Mouse (Mus musculus) limb, embryonic 14.5 days (tissue): Measurements from ENCODE around the gene Ier5. TPM values are rescaled to one million over a fixed set of nuclear protein-coding genes. Genes with fewer than 3 reads are reported as not detected.

Experiments used
- ATAC-seq: fragments of 200-750 bp; cut with Nextera tagmentation; 2 replicates; pipeline ENCODE4 v1.8.0; 2017; ENCODE audit warnings: low read depth, moderate number of reproducible peaks, moderate TSS enrichment; ENCODE audit not compliant: low FRiP score
- DNase-seq: peaks from one replicate; pipeline ENCODE4 v3.0.0-alpha.2; 2015; ENCODE audit warnings: low spot score
- H3K27ac ChIP-seq: fragments of 300-500 bp; sonication (generic); replicated peaks from 2 replicates; pipeline ENCODE4 v1.5.1; 2014; ENCODE audit warnings: low read depth, mild to moderate bottlenecking, low read length, moderate library complexity, mixed read lengths
- H3K27me3 ChIP-seq: fragments of 300-500 bp; sonication (generic); 2 replicates; pipeline ENCODE4 v1.6.1; 2014; ENCODE audit warnings: low read length, mixed read lengths; ENCODE audit not compliant: control insufficient read depth, insufficient read depth
- H3K36me3 ChIP-seq: fragments of 300-500 bp; sonication (generic); 2 replicates; pipeline ENCODE4 v1.6.1; 2014; ENCODE audit warnings: mild to moderate bottlenecking, low read length, moderate library complexity, mixed read lengths; ENCODE audit not compliant: control insufficient read depth, insufficient read depth
- H3K4me1 ChIP-seq: fragments of 300-500 bp; sonication (generic); 2 replicates; pipeline ENCODE4 v1.6.1; 2014; ENCODE audit warnings: antibody characterized with exemption, low read length, mixed read lengths; ENCODE audit not compliant: control insufficient read depth, insufficient read depth
- H3K4me2 ChIP-seq: fragments of 300-500 bp; sonication (generic); replicated peaks from 2 replicates; pipeline ENCODE4 v1.6.1; 2014; ENCODE audit warnings: low read depth, mild to moderate bottlenecking, low read length, moderate library complexity; ENCODE audit not compliant: severe bottlenecking
- H3K4me3 ChIP-seq: fragments of 300-500 bp; sonication (generic); replicated peaks from 2 replicates; pipeline ENCODE4 v1.5.1; 2014; ENCODE audit warnings: low read length
- H3K9ac ChIP-seq: fragments of 300-500 bp; sonication (generic); 2 replicates; pipeline ENCODE4 v1.6.1; 2014; ENCODE audit warnings: mild to moderate bottlenecking, low read depth, low read length, moderate library complexity; ENCODE audit not compliant: severe bottlenecking
- H3K9me3 ChIP-seq: fragments of 300-500 bp; sonication (generic); 2 replicates; pipeline ENCODE4 v1.6.1; 2016; ENCODE audit warnings: low read length; ENCODE audit not compliant: control insufficient read depth
- POLR2A ChIP-seq: fragments of 200-500 bp; IDR thresholded peaks from 2 replicates; pipeline ENCODE4 v1.8.0; 2012; ENCODE audit warnings: inconsistent platforms, mild to moderate bottlenecking, moderate library complexity, borderline replicate concordance; ENCODE audit not compliant: insufficient read depth, insufficient read length; ENCODE audit errors: extremely low read depth
- WGBS: fragments of 180-500 bp; shearing (Covaris S2); extraction: QIAGEN DNeasy Blood & Tissue Kit; methylation state at CpG from one replicate; pipeline ENCODE4 v1.1.7; 2014; 5-methylcytosine and 5-hydroxymethylcytosine counted together
- polyA plus RNA-seq, 2 experiments: library from polyadenylated mRNA; depleted of rRNA in 1 of 2; stranded (reverse) in 1 of 2; unstranded in 1 of 2; fragments of >200 nt; fragmentation: Nextera tagmentation in 1 of 2; extraction: Ambion mirVana in 1 of 2; gene quantifications; 2 replicates each; pipeline versions ENCODE4 v1.2.1 to v1.2.3; 2012 to 2014

Gene Ier5
- polyA plus RNA-seq, 2 experiments: 13.6 to 25.1 TPM

- Histone ChIP-seq H3K27me3 (no peaks in the 10 kb centered on the region), H3K4me1 (no peaks in the 10 kb centered on the region; the same call in 1 of the 2 replicates), H3K4me3 (no peak overlapping the region), H3K9me3 (no peaks in the 10 kb centered on the region), H3K9ac (no peak overlapping the region), H3K27ac (no peak overlapping the region), H3K36me3 (no peaks in the 10 kb centered on the region), H3K4me2 (no peak overlapping the region)
- 81% methylated on average over 11 of the region's 11 CpGs for WGBS
- no peak for TF ChIP-seq POLR2A
- no peak for ATAC-seq
- no peak for DNase-seq
These were observed 34.3 kb downstream of the Ier5 start for GRCm38 (mm10) chr1:155065068-155065701.

GRCm38 (mm10) chr1:155064649-155065048 lies 34.8 kb downstream of the Ier5 start:
- ATAC-seq (no peak), DNase-seq (no peak)
- TF ChIP-seq POLR2A: no peak
- no peaks in the 10 kb centered on the region for H3K27me3 ChIP-seq
- H3K4me1 ChIP-seq: peaks cover 3% of the 10 kb centered on the region; the same call in 1 of the 2 replicates
- H3K9me3 ChIP-seq: no peaks in the 10 kb centered on the region
- no peak overlapping the region for H3K9ac ChIP-seq
- WGBS: 75% methylated on average over 4 of the region's 4 CpGs
- no peak overlapping the region for H3K27ac ChIP-seq
- no peak overlapping the region for H3K4me3 ChIP-seq
- no peaks in the 10 kb centered on the region for H3K36me3 ChIP-seq
- H3K4me2 ChIP-seq: no peak overlapping the region

GRCm38 (mm10) chr1:155064111-155064510 lies 35.3 kb downstream of the Ier5 start:
- 78% methylated on average over 5 of the region's 5 CpGs for WGBS
- no peaks in the 10 kb centered on the region for H3K36me3 ChIP-seq
- no peaks in the 10 kb centered on the region for H3K9me3 ChIP-seq
- H3K27ac ChIP-seq: no peak overlapping the region
- TF ChIP-seq POLR2A: no peak
- no peak overlapping the region for H3K4me3 ChIP-seq
- ATAC-seq (no peak), DNase-seq (no peak)
- no peak overlapping the region for H3K9ac ChIP-seq
- no peak overlapping the region for H3K4me2 ChIP-seq
- peaks cover 5% of the 10 kb centered on the region; the same call in 1 of the 2 replicates for H3K4me1 ChIP-seq
- H3K27me3 ChIP-seq: no peaks in the 10 kb centered on the region

- Histone ChIP-seq H3K36me3 (no peaks in the 10 kb centered on the region), H3K27ac (no peak overlapping the region), H3K9ac (no peak overlapping the region), H3K27me3 (no peaks in the 10 kb centered on the region), H3K9me3 (no peaks in the 10 kb centered on the region), H3K4me2 (no peak overlapping the region), H3K4me3 (no peak overlapping the region), H3K4me1 (peaks cover 11% of the 10 kb centered on the region; the same call in 1 of the 2 replicates)
- no peak for TF ChIP-seq POLR2A
- 84% methylated on average over 4 of the region's 4 CpGs for WGBS
- ATAC-seq: no peak
- no peak for DNase-seq
These were observed 36.5 kb downstream of the Ier5 start for GRCm38 (mm10) chr1:155062963-155063362.

GRCm38 (mm10) chr1:155062057-155062456 lies 37.4 kb downstream of the Ier5 start:
- Histone ChIP-seq H3K9me3 (no peaks in the 10 kb centered on the region), H3K4me3 (no peak overlapping the region), H3K4me2 (no peak overlapping the region), H3K27ac (no peak overlapping the region), H3K36me3 (no peaks in the 10 kb centered on the region), H3K27me3 (no peaks in the 10 kb centered on the region), H3K9ac (no peak overlapping the region), H3K4me1 (peaks cover 11% of the 10 kb centered on the region; the same call in 1 of the 2 replicates)
- ATAC-seq (no peak), DNase-seq (no peak)
- 86% methylated on average over 7 of the region's 7 CpGs for whole genome bisulfite sequencing
- TF ChIP-seq POLR2A: no peak
